Mouse (Mus musculus) mouse embryonic stem cell (cell line): ENCODE results near the gene Prpf8.

ENCODE experiments used
- in situ Hi-C, 2 experiments: fragments of 300-500 bp; cut with MboI; formaldehyde crosslinking; loops; 1 replicate in 1 of 2; 3 replicates in 1 of 2; pipeline ENCODE4 v1.14.3; 2019 to 2020; ENCODE audit warnings: low sequenced_read_pairs in 2 of 2, low pct_unique_long_range_greater_than_20kb in 1 of 2, mixed read lengths in 1 of 2; ENCODE audit not compliant: unreplicated experiment in 1 of 2

Gene Prpf8

DNA sequence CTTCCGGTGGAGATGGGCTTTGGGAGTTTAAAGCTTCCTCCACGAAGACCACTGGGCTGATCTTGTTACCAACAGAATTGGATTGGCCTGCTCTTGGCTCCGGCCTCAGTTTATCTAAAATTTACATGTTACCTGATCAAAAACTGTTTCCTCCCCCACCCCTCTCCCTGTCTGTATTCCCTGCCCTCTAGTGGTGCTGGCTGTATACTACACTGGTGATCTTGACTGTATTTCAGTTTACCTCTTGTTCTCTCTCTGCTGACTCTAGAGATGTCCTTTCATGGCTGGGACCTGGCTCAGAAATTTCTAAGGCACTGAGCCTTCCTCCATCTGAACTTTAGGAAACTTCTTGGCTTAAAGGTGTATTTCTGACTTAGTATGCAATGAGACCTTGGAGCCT, 28.4 kb upstream of the Prpf8 start:
- in situ Hi-C loops, result no loop called here

DNA sequence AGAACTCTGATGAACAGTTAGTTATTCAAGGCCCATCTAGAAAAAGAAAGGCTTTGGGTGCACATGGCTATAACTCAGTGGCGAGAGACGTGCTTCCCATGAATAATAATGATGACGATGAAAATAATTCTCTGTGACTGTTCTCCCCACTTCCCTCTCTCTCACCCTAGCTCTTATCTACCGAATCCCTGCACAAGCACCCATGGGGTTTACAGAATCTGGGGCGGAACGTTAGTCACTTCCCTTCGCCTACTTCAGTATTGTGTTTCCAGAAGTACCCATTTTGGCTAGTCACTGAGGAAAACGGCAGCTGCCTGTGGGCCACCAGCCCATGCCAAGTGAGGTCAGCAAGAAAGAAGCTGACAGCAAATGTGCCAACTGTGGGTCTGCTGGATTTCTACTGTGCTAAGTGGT, 28.0 kb upstream of the Prpf8 start:
- in situ Hi-C loops, result no loop called here

DNA sequence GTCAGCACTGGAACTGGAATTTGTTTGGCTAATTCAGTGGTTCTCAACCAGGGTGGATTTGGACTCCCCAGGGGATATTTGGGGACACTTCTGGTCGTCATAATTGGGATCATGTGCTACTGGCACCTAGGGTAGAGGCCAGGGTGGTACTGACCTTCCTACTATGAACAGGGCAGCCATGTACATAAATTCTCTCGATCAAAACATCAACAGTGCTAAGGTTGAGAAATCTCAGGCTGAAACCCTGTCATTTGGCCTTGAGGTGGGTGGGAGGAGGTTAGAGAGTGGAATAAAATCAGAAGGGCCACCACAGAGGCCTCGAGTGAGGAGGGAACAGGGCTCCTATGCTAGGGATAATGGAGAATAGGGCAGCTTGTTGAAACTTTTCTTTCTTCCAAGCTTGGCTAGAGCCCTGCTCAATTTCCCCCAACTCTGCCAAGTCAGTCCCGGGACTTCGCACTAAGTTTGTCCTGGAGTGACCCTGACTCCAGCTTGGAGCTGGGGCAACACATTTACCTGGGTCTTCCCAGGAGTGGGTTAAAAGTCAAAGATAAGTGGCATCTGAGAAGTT, 27.4 kb upstream of the Prpf8 start:
- in situ Hi-C loops, result no loop called here

DNA sequence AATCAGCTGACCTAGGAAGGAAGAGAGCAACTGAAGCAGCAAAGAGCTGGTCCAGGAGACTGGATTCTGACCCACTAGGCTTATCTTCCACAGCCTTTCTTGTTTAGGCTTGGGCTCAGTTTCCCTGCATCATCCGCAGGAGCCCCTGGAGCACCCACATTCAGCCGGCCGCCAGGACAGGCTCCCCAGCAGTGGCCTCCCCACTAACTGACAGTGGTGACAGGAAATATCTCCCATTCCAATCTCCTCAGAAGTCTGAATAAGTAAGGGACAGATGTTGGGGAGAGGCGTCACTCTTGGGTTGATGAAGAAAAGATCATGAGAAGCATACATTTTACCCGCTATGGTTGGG, 26.9 kb upstream of the Prpf8 start:
- in situ Hi-C loops, result no loop called here

DNA sequence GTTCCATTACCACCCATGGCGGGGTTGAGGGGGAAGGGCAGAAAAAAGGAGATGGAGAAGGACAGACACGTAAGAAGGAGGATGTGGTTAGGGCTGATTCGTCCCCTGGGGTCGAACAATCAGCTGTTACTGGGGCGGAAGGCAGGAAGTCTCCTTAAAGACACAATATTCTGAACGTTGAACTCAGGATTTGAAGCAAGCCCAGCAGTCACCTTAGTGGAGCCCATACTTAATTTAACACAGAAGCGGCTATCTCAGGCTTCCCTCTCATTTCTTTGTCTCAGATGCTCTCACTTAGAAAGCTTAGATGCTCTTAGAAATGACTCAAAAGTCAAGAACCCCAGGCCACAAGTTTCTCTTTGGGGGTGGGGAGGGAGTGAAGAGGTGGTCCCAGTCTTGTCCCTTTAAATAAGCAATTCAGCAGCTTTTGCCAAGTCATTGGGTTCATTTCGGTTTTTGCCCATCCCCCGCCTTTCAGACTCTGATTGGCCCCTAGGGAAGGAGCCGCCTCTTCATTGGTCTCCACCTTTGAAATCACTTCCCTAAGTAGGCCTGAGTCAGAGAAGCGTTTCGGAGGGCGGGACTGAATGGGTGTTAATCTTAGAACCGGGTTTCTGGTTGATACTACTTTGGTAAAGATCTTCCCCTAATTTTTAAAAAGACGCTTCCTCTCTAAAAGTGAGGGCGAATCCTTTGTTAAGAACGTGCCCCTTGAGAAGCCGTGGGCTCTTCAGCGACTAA, 26.3 kb upstream of the Prpf8 start:
- in situ Hi-C loops, result no loop called here

DNA sequence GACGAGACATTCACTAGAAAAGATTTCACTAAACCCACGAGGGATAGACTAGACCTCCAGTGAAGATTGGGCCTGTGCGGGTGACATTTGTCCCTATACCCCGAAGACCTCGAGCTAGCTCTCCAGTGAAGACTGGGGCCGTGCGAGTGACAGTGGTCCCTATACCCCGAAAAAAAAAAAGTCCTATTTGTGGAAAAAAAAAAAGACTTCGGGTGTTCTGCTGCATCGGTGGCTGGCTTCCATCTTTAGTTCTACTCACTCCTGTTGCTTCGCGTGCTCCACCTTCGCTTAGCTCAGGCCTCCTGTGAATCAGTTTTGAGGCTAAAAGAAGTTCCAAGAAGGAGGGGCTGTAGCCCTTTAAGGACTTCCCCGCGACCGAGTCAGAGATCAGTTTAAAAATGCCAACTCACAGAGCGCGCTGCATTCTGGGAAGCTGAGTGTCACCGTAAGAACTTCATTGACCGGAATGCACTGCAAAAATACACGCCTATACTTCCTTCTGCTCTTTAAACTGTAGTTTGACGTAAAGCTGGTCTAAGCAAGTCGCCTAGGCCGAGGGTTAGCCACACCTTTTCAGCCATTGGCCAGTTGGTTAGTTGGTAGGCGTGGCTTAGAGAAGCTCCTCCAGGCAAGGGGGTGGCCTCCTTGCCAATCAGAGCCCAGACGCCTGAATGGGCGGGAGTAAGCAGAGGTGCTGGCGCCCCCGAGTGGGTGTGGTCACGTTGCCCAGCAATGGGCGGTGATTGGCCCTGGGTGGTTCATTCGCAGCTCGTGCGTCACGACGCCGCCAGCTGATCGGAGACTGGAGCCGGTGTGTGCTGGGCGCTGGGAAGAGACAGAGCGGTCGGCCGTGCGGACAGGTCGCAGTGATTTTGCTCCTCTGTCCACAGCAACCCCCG, 25.5 kb upstream of the Prpf8 start, which contains the start of gene Tlcd2:
TSS of gene Tlcd2 (plus strand) at position 872 of the 899 bp plus-strand sequence.
- in situ Hi-C loops, result no loop called here

DNA sequence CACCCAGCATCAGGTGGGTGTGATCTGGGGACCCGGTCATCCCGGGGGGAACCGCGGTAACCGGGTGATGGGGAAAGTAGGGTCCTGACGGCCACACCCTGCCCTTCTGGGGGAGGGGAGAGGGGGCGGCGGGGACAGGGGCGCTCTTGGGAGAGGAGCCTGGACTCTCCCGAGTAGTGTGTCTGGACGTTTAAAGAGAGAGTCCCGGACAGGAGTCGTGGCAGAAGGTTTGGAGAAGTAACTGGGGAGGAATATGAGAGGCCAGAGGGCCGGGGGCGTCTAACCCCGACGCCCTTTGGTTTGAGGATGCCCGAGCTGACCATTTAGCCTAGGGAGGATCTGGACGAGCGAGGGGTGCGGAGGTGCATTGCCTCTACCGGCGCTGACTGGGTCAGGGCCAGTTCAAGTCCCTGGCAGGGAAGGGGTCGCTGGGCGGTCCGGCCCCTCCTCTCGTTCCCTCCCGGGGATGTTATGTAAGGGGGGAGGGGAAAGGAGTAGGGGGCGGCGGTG, 24.8 kb upstream of the Prpf8 start:
- in situ Hi-C loops, result no loop called here

DNA sequence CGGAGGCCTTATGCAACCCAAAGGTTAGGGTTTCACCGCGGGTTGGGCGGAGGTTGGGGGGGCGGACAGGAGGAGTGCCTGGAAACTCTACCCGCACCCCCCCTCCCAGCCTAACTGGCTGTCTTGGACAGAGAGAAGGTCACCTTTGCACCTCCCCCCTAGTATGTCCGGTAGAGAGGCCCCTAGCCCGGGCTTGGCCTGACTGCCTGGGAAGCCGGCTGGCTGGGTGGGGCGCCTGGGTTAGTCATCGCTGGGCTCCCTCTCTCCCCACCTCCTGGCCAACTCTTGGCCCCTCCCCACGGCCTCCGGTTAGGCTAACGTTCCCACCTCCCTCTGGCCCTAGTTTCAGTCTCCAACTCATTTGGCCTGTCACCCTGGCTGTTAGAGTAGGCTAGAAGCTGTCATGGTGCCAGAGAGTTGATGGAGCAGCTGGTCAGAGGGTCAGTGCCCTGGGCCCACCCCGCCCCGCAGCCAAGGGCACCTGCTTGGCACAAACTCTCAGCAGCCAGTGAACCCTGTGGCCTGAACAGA, 24.3 kb upstream of the Prpf8 start:
- in situ Hi-C loops, result no loop called here

DNA sequence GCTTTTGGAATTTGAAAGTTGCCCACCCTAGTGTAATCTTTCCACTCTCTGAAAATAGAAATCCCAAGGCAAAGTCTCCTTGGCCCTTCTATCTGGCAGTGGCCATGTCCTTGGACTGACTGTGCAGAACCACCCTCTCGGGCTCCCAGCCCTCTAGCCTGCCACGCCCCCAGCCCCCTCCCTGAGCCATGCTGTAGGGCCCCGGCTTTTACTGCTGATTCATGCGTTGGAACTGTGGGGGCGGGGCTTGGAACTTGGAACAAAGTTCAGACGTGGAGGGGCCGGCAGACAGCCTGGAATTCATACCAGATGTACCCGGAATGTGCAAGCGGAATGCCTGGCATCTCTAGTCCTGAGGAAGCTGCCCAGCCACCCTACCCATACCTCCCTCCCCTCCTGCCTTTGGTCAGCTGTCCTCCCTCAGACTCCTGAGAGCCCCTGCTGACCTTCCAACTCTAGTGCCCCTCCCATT, 23.7 kb upstream of the Prpf8 start:
- in situ Hi-C loops, result no loop called here

DNA sequence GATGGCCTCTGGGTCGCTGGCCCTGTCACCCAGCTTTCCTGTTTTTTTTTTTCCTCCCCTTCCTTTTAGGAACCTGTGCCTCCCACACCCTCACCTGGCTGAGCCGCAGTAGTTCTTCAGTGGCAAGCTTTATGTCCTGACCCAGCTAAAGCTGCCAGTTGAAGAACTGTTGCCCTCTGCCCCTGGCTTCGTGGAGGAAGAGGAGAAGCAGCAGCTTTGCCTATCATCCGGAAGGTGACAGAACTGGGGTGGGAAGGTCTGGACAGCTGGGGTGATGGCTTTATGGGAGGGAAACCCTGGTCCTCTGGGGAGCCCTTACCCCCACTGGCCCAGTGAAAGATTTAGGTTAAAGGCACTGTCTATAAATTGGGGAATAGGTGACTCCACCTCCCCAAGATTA, 23.0 kb upstream of the Prpf8 start:
- in situ Hi-C loops, result no loop called here

DNA sequence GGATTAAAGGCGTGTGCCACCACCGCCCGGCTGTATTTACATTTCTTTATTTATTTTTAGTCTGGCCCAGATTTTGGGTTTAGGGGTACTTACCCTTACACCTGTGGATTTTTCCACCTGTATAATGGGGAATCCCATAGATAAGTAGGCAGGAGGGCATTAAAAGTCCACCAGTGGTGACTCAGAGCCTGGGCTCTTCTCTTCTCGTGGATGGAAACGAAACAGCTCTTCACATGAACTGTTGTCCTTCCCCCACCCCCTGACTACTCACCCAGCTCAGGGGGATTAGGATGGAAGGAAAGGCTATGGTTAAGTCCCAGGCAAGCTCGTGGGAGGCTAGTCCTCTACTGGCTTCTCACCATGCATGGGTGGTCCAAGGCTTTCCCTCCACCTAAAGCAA, 22.2 kb upstream of the Prpf8 start:
- in situ Hi-C loops, result no loop called here

DNA sequence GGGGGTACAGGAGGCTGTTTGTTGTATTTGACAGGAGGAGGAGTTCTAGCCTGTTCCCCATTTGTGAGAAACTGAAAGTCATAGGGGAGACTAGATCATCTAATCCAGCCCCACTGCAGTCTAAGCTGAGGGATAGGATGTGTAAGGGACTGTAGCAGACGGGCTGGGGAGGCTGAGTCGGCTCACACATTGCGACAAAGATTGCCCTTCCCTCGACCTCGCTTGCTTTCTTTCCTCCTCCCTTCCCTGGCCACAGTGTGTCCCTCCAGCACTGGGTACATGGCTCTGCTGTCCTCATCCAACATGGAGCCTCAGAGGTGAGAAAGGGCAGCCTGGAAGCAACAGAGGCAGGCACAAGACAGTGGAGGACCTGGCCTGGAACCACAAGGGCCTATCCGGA, 21.6 kb upstream of the Prpf8 start:
- in situ Hi-C loops, result no loop called here

DNA sequence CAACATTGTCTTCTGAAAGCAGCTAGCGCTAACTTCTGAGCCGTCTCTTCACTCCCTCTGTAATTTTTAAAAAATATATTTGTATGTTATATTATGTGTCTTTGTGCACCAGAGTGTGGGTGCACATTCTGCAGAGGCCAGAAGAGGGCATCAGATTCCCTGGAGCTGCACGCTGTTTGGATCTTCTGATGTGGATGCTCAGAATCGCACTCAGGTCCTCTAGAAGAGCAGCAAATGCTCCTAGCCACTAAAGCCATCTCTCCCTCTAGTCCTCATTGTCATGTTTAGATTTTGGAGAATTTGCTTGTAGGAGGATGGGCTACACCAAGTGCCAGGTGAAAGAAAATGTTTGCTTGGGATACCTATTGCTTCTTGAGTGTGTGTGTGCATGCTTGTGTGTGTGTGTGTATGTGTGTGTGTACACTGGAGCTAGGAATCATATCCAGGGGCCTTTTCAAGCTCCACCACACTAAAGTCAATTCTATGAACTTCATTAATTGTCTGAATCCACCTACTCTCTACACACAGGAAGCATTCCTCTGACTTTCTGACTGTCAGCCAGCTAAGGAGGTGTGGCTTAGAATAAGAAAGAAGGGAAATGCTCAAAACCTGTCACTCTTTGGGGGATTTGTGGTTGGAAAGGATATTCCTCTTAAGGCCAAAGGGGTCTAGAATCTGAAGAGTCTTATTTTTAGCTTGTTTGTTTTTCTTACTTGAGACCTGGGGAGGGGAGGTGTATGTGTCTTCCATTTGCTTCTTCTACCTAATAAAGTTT, 19.7 kb upstream of the Prpf8 start:
- in situ Hi-C loops, result no loop called here

DNA sequence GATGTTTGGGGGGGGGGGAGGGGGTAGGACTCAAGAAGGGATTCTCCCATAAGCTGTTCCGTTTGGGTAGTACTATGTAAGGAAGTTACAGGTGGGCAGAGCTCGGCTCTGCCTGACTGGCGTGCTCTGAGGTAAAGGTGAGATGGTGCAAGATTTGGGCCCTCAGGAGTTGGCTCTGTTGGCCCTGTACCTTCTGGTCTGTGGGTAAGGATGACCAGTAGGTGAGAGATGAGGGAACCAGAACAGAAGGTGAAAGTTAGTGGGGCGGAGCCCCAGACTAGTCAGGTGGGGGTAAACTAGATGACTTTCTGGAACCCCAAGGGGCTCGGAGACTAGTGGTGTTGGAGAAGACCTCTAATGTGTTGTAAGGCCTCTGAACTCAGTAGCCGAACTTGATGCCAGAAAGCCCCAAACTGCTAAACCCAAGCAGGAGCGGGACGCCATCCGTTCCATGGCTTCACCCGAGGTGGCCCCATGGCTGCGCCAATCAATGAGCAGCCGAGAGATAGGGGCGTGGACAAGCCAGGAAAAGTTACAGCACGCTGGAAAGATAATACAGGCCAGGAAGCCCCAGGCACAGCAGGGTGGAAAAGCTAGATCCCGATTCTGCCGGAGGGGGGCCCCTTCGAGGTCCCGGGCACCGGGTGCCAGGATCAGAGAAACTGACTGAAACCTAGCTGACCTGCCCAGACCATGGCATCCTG, 19.0 kb upstream of the Prpf8 start:
- in situ Hi-C loops, result no loop called here

DNA sequence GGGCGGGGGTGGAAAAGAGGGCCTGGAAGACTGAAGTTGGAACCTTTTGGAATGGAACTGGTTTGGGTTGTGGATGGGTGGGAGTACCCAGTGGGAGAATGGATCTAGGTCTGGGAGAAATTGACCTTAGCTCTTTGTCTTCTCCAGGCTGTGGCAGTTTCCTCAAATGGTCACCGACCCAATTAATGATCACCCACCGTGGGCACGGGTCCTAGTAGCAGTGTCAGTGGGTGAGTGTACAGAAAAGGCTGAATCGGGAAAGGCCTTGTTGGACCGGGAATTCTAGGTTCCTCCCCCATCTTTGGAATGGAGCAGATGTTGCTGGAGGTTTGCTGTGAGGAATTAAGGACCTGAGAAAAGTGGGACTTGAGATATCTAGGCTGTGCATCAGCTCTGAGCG, 18.2 kb upstream of the Prpf8 start:
- in situ Hi-C loops, result no loop called here

DNA sequence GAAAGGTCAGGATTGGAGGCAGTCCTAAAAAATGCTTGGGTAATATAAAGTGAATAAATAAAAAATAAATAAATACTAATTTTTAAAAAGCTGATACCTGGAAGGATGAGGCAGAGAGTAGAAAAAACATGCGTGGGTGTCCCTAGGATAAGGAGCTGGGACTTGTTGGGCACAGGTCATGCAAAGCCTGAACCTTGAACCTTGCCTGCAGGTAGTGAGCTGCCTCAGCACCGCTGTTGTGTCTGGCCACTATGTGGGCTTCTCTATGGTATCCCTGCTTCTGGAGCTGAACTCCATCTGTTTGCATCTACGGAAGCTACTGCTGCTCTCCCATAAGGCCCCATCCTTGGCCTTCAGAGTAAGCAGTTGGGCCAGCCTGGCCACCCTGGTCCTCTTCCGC, 17.4 kb upstream of the Prpf8 start:
- in situ Hi-C loops, result no loop called here

DNA sequence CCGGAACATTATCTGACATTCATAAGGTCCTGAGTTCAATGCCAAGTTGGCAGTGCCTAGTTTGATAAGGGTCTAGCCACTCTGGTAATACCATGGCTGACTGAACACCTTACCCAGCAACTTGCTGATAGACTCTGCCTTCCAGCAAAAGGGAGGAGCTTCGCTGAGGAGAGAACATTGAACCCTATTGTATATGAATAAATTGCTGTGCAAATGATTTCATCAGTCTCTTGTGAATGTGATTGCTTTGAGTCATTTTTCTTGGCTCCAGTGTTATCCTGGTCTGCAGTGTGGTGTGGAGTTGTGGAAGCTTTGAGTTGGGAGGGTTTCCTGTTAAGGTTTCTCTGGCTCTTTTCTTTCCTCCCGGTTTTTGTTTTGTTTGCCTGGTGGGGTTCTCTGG, 15.9 kb upstream of the Prpf8 start:
- in situ Hi-C loops, result no loop called here
